Mouse (Mus musculus): ENCODE data around the gene Tgm1. TPM values are rescaled to one million over a fixed set of nuclear protein-coding genes. Genes with fewer than 3 reads are reported as not detected.

Tgm1 gene
- polyA plus RNA-seq, 2 experiments, result 2.0 to 2.4 TPM

GRCm38 (mm10) chr14:55758363-55758784 is 44.6 kb upstream of the Tgm1 start, which contains the start of gene Cideb:
Gene Cideb, minus strand, starts transcription at chr14:55758458.
- Histone ChIP-seq H3K27me3 (ENCODE audit: control insufficient read depth, insufficient read depth, low read length) (peaks cover 27% of the 10 kb centered on the region), H3K4me1 (replicated peaks; ENCODE audit: control insufficient read depth in 2 of 2, insufficient read depth in 2 of 2, low read length in 1 of 2) (0 out of 4 replicates have a peak, but pooled peaks cover 0 to 2% of the 10 kb centered on the region in 2 experiments), H3K4me3 (ENCODE audit: insufficient read depth in 1 of 2, low read depth in 2 of 2, low read length in 2 of 2) (peak within 1 kb of the TSS; percentile 33 to 40), H3K9ac (replicated peaks) (no peak within 1 kb of the TSS), H3K27ac (peak within 1 kb of the TSS; percentile 10), H3K9me3 (ENCODE audit: control insufficient read depth, low read length) (no peaks in the 10 kb centered on the region), H3K36me3 (replicated peaks; ENCODE audit: control insufficient read depth, insufficient read depth, low read depth) (peaks cover 10% of the 10 kb centered on the region; the same call in 1 of the 2 replicates), H3K4me2 (ENCODE audit: low read depth) (peak within 1 kb of the TSS; percentile 26)
- DNase-seq (ENCODE audit: low read depth in 3 of 3, low spot score in 3 of 3), result peak in 2 of 3 experiments; percentile 32 to 46
- TF ChIP-seq CTCF (IDR thresholded peaks at IDR 0.05; ENCODE audit: low read depth) (peak; percentile 71), EP300 (IDR thresholded peaks at IDR 0.05; ENCODE audit: low read depth) (no peak)
- WGBS (ENCODE audit: insufficient replicate concordance), result 15% methylated on average over 8 of the region's 8 CpGs
- ATAC-seq (ENCODE audit: insufficient read depth), result peak; percentile 32; the same call in 1 of the 2 replicates

DNA sequence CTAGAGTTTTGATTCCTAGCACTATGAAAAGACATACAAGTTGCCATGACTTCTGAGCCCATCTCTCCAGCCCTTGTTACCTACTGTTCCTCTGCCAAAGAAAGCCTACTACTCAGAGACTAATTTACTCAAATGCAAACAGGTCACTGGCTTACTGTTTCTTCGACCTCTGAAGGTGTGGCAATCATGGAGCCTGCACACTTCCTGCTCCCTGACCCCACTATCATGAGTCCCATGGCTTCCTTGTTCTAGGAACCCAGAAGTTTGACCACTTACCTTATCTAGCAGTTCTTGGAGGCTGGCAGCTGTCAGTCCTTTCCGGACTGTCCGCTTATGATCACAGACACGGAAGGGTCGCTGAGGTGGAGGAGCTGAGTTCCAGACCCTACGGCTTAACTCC is 43.8 kb upstream of the Tgm1 start:
- ATAC-seq (ENCODE audit: insufficient read depth), result no peak
- peak overlapping the region; percentile 10 for H3K27ac ChIP-seq

DNA sequence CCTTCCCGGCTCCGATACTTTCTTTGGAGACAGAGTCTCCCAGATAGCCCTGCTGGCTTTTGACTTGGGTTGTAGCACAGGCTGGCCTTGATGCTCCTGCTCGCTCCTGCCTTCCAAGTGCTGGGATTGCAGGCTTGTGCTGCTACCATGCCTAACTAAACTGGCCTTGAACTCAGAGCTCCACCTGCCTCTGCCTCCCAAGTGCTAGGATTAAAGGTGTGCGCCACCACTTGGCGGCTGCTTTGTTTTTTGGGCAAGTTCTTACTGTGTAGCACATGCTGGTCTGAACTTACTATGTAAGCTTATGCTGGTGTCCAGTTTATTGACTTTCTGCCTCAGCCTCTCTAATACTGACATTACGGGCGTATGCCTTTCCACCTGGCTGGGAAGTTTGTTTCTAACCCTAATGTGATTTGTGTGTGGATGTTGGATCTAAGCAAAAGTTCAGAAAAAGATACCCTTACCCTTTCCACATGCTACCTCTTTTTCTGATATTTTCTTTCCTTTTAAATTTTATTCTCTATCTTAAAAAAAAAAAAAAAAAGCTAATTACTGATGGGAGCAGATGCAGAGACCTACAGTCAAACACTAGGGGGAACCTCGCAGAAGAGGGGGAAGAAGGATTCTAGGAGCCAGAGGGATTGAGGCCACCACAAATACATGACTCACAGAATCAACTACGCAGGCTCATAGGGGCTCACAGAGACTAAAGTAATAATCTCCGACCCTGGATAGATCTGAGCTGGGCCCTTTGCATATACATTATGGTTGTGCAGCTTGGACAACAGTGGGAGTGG is 33.5 kb upstream of the Tgm1 start:
- Histone ChIP-seq H3K27me3 (ENCODE audit: control insufficient read depth, insufficient read depth, low read length) (no peaks in the 10 kb centered on the region), H3K4me3 (ENCODE audit: insufficient read depth in 1 of 2, low read depth in 2 of 2, low read length in 2 of 2) (peak overlapping the region; percentile 69 to 90), H3K9me3 (ENCODE audit: control insufficient read depth, low read length) (no peaks in the 10 kb centered on the region), H3K4me2 (ENCODE audit: low read depth) (peak overlapping the region; percentile 96), H3K4me1 (replicated peaks; ENCODE audit: control insufficient read depth in 2 of 2, insufficient read depth in 2 of 2, low read length in 1 of 2) (peaks cover 9 to 12% of the 10 kb centered on the region in 2 experiments; a peak in 3 of 4 replicates), H3K36me3 (replicated peaks; ENCODE audit: control insufficient read depth, insufficient read depth, low read depth) (peaks cover 27% of the 10 kb centered on the region), H3K9ac (replicated peaks) (peak overlapping the region; percentile 76), H3K27ac (no peak overlapping the region)
- no peak for ATAC-seq (ENCODE audit: insufficient read depth)
- WGBS (ENCODE audit: insufficient replicate concordance), result 71% methylated on average over 10 of the region's 10 CpGs
- no peak for TF ChIP-seq CTCF (IDR thresholded peaks at IDR 0.05; ENCODE audit: low read depth)
- TF ChIP-seq EP300 (IDR thresholded peaks at IDR 0.05; ENCODE audit: low read depth), result no peak
- no peak for DNase-seq (ENCODE audit: low read depth in 3 of 3, low spot score in 3 of 3)

More for the DNA sequence above, 43.8 kb upstream of the Tgm1 start:
- Histone ChIP-seq H3K4me3 (ENCODE audit: insufficient read depth in 1 of 2, low read depth in 2 of 2, low read length in 2 of 2) (peak overlapping the region; percentile 33 to 36), H3K36me3 (replicated peaks; ENCODE audit: control insufficient read depth, insufficient read depth, low read depth) (peaks cover 16% of the 10 kb centered on the region), H3K4me2 (ENCODE audit: low read depth) (peak overlapping the region; percentile 26), H3K4me1 (replicated peaks; ENCODE audit: control insufficient read depth in 2 of 2, insufficient read depth in 2 of 2, low read length in 1 of 2) (0 out of 4 replicates have a peak, but pooled peaks cover 0 to 2% of the 10 kb centered on the region in 2 experiments), H3K9ac (replicated peaks) (no peak overlapping the region), H3K9me3 (ENCODE audit: control insufficient read depth, low read length) (no peaks in the 10 kb centered on the region), H3K27me3 (ENCODE audit: control insufficient read depth, insufficient read depth, low read length) (peaks cover 18% of the 10 kb centered on the region)
- 8% methylated on average over 6 of the region's 6 CpGs for WGBS (ENCODE audit: insufficient replicate concordance)
- TF ChIP-seq CTCF (IDR thresholded peaks at IDR 0.05; ENCODE audit: low read depth) (no peak), EP300 (IDR thresholded peaks at IDR 0.05; ENCODE audit: low read depth) (no peak)
- no peak for DNase-seq (ENCODE audit: low read depth in 3 of 3, low spot score in 3 of 3)

DNA sequence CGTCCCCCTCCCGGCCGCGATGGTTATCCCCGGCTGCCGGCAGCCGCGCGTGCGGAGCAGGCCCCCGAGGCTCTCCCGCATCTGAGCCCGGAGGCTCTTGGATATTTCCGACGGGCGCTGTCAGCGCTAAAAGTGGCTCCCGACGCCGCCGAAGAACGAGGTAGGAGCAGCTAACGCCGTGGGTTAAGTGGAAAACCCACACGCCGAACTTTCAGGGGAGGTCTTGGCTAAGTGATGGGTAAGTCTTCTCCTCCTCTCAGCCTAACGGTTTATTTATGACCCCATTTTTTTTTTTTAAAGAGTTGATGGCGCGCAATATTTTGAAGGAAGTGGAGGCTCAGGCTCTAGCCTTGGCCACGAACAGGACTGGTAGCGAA is 32.1 kb upstream of the Tgm1 start:
- Histone ChIP-seq H3K4me1 (replicated peaks; ENCODE audit: control insufficient read depth in 2 of 2, insufficient read depth in 2 of 2, low read length in 1 of 2) (peaks cover 9 to 12% of the 10 kb centered on the region in 2 experiments; a peak in 3 of 4 replicates), H3K9me3 (ENCODE audit: control insufficient read depth, low read length) (no peaks in the 10 kb centered on the region), H3K4me2 (ENCODE audit: low read depth) (peak overlapping the region; percentile 96), H3K4me3 (ENCODE audit: insufficient read depth in 1 of 2, low read depth in 2 of 2, low read length in 2 of 2) (peak overlapping the region; percentile 69 to 90), H3K36me3 (replicated peaks; ENCODE audit: control insufficient read depth, insufficient read depth, low read depth) (peaks cover 15% of the 10 kb centered on the region), H3K27me3 (ENCODE audit: control insufficient read depth, insufficient read depth, low read length) (no peaks in the 10 kb centered on the region), H3K27ac (peak overlapping the region; percentile 18; the same call in 1 of the 2 replicates), H3K9ac (replicated peaks) (peak overlapping the region; percentile 76)
- no peak for DNase-seq (ENCODE audit: low read depth in 3 of 3, low spot score in 3 of 3)
- no peak; the same call in 1 of the 2 replicates for ATAC-seq (ENCODE audit: insufficient read depth)
- TF ChIP-seq EP300 (IDR thresholded peaks at IDR 0.05; ENCODE audit: low read depth) (no peak), CTCF (IDR thresholded peaks at IDR 0.05; ENCODE audit: low read depth) (no peak)
- under 1% methylated on average over 31 of the region's 31 CpGs for WGBS (ENCODE audit: insufficient replicate concordance)
